Mouse (Mus musculus): ENCODE measurements around the gene Dao. TPM values are rescaled to one million over a fixed set of nuclear protein-coding genes. Genes with fewer than 3 reads are reported as not detected.
A peak's percentile ranks its signal among the peaks of the same experiment; 100 is the strongest.

Dao gene
- polyA plus RNA-seq, 1 experiment from 2014 or later = not detected

DNA sequence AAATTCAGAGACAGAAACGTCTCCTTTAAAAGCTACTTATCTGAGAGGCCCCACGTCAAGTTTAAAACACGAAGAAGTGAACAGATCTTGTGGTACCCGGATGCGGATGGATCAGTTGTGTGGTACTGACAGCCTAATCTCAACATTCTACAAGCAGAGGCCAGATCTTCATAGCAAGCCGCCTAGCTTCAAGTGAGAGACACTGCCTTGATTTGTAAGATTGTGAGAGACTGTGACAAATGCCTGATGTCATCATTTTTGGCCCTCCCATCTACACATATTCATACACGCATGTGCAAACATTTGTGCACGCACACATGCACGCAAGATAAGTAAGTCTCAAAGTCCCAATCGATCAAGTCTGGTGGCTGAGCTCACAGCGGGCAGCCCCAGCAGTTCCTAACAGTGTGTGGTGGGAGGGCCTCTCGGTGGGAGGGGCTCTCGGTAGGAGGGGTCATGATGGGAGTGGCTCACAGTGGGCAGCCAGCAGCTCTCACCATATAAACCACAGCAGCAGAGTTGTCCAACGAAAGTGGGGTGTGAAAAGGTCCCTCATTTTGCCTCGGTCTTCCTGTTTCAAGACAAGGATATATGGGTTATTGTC is 37.9 kb downstream of the Dao start:
- H3K4me2 ChIP-seq = peak overlapping the region; percentile 47; the same call in 1 of the 2 replicates

DNA sequence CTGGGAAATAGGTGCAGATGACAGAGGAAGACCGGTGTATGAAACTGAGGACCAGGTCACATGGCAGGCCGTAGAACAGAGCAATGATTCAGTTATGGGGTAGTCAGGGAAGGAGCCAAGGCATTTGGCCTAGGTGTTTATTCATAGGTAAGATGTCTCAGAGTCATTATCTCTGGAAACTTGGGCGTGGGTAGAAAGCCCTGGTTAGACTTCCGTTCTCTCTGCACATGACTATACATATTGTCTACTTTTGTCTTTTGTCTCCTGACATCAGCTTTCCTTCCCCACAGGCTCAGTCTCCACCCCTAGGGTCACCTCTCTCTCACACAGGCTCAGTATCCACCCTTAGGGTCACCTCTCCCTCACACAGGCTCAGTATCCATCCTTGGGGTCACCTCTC is 40.3 kb downstream of the Dao start:
- no peak overlapping the region for H3K4me3 ChIP-seq (ENCODE audit: low read depth, low read length)
- no peaks in the 10 kb centered on the region for H3K9me3 ChIP-seq (replicated peaks; ENCODE audit: control insufficient read depth, low read length)
- ATAC-seq (replicated peaks; ENCODE audit: insufficient number of reproducible peaks, low FRiP score, low TSS enrichment) = no peak
- 67% methylated on average over 4 of the region's 4 CpGs for WGBS (ENCODE audit: insufficient replicate concordance)
- H3K9ac ChIP-seq (ENCODE audit: low read depth, low read length) = no peak overlapping the region
- H3K27ac ChIP-seq (ENCODE audit: low read depth, low read length) = no peak overlapping the region
- no peaks in the 10 kb centered on the region for H3K36me3 ChIP-seq (ENCODE audit: control insufficient read depth, insufficient read depth, low read length)
- no peak overlapping the region for H3K4me2 ChIP-seq
- peaks cover 16% of the 10 kb centered on the region for H3K4me1 ChIP-seq (ENCODE audit: control insufficient read depth, insufficient read depth, low read length)
- 0 out of 2 replicates have a peak, but pooled peaks cover 3% of the 10 kb centered on the region for H3K27me3 ChIP-seq (ENCODE audit: control insufficient read depth, insufficient read depth, low read length)

More for the DNA sequence above, 37.9 kb downstream of the Dao start:
- Histone ChIP-seq H3K9me3 (replicated peaks; ENCODE audit: control insufficient read depth, low read length) (no peaks in the 10 kb centered on the region), H3K36me3 (ENCODE audit: control insufficient read depth, insufficient read depth, low read length) (no peaks in the 10 kb centered on the region), H3K9ac (ENCODE audit: low read depth, low read length) (no peak overlapping the region), H3K4me3 (ENCODE audit: low read depth, low read length) (no peak overlapping the region), H3K27me3 (ENCODE audit: control insufficient read depth, insufficient read depth, low read length) (no peaks in the 10 kb centered on the region), H3K4me1 (ENCODE audit: control insufficient read depth, insufficient read depth, low read length) (peaks cover 19% of the 10 kb centered on the region), H3K27ac (ENCODE audit: low read depth, low read length) (no peak overlapping the region; the same call in 1 of the 2 replicates)
- ATAC-seq (replicated peaks; ENCODE audit: insufficient number of reproducible peaks, low FRiP score, low TSS enrichment) = no peak; the same call in 1 of the 2 replicates
- WGBS (ENCODE audit: insufficient replicate concordance) = 15% methylated on average over 15 of the region's 15 CpGs

DNA sequence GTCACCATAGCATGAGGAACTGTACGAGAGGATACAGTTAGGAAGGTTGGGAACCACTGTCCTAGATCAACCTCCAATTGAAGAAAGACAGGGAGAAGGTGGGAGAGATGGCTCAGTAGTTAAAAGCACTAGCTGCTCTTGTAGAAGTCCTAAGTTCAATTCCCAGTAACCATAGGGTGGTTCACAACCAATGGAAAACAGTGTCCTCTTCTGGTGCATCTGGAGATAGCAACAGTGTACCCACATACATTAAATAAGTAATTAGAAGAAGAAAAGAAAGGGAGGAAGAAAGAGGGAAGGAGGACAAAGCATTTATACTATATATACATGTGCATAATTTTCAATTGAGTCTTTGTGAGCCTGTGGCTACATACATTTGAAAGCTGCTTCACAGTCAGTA is 41.6 kb downstream of the Dao start:
- WGBS (ENCODE audit: insufficient replicate concordance) = 84% methylated on average over 1 of the region's 1 CpGs

DNA sequence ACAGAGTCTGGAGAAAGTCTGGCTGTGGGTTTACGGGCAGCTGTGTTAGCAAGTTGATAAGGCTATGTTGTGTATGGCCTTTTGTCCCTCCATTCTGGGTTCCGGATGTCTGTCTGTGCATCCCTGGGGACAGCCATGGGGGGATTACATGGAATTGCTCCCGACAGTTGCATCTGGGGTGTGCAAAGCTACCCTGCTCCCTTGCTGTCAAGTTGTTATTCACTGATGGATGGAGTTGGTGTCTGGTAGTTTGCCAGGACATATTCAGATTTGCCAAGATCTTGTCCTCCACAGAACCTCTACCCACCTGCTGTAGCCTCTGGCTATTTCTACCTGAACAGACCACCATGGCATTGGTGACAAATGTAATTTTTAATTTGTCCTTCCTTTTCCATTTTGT is 42.6 kb downstream of the Dao start:
- Histone ChIP-seq H3K4me3 (ENCODE audit: low read depth, low read length) (no peak overlapping the region), H3K36me3 (ENCODE audit: control insufficient read depth, insufficient read depth, low read length) (no peaks in the 10 kb centered on the region), H3K9ac (ENCODE audit: low read depth, low read length) (no peak overlapping the region), H3K9me3 (replicated peaks; ENCODE audit: control insufficient read depth, low read length) (no peaks in the 10 kb centered on the region), H3K27me3 (ENCODE audit: control insufficient read depth, insufficient read depth, low read length) (0 out of 2 replicates have a peak, but pooled peaks cover 3% of the 10 kb centered on the region), H3K27ac (ENCODE audit: low read depth, low read length) (no peak overlapping the region), H3K4me1 (ENCODE audit: control insufficient read depth, insufficient read depth, low read length) (peaks cover 10% of the 10 kb centered on the region), H3K4me2 (no peak overlapping the region)
- WGBS (ENCODE audit: insufficient replicate concordance) = 48% methylated on average over 3 of the region's 3 CpGs
- no peak for ATAC-seq (replicated peaks; ENCODE audit: insufficient number of reproducible peaks, low FRiP score, low TSS enrichment)

More for the DNA sequence above, 41.6 kb downstream of the Dao start:
- ATAC-seq (replicated peaks; ENCODE audit: insufficient number of reproducible peaks, low FRiP score, low TSS enrichment) = no peak
- Histone ChIP-seq H3K27ac (ENCODE audit: low read depth, low read length) (no peak overlapping the region), H3K4me1 (ENCODE audit: control insufficient read depth, insufficient read depth, low read length) (peaks cover 16% of the 10 kb centered on the region), H3K27me3 (ENCODE audit: control insufficient read depth, insufficient read depth, low read length) (0 out of 2 replicates have a peak, but pooled peaks cover 3% of the 10 kb centered on the region), H3K4me3 (ENCODE audit: low read depth, low read length) (no peak overlapping the region), H3K36me3 (ENCODE audit: control insufficient read depth, insufficient read depth, low read length) (no peaks in the 10 kb centered on the region), H3K4me2 (no peak overlapping the region), H3K9ac (ENCODE audit: low read depth, low read length) (no peak overlapping the region), H3K9me3 (replicated peaks; ENCODE audit: control insufficient read depth, low read length) (no peaks in the 10 kb centered on the region)

DNA sequence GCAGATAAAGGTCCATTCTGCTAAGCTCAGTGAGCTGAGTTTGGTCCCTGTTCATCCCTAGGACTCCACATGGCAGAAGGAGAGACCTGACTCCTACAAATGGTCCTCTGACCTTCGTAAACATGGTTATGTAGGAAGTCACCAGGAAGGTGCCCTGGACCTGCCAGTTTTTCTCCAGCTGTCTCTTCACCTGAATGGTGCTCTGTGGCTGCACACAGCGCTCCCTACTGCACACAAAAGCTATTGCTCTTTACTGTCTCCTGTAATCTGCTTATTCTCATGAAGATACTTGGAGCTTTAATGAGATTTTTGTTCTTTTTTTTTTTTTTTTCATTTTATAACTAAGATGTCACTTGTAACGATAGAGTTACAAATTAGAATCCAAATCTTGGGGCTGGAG is 43.1 kb downstream of the Dao start:
- Histone ChIP-seq H3K4me3 (ENCODE audit: low read depth, low read length) (no peak overlapping the region), H3K27ac (ENCODE audit: low read depth, low read length) (no peak overlapping the region), H3K4me2 (no peak overlapping the region), H3K36me3 (ENCODE audit: control insufficient read depth, insufficient read depth, low read length) (no peaks in the 10 kb centered on the region), H3K9me3 (replicated peaks; ENCODE audit: control insufficient read depth, low read length) (no peaks in the 10 kb centered on the region), H3K4me1 (ENCODE audit: control insufficient read depth, insufficient read depth, low read length) (peaks cover 6% of the 10 kb centered on the region), H3K27me3 (ENCODE audit: control insufficient read depth, insufficient read depth, low read length) (0 out of 2 replicates have a peak, but pooled peaks cover 3% of the 10 kb centered on the region), H3K9ac (ENCODE audit: low read depth, low read length) (no peak overlapping the region)
- no peak for ATAC-seq (replicated peaks; ENCODE audit: insufficient number of reproducible peaks, low FRiP score, low TSS enrichment)
- WGBS (ENCODE audit: insufficient replicate concordance) = 45% methylated on average over 3 of the region's 3 CpGs

DNA sequence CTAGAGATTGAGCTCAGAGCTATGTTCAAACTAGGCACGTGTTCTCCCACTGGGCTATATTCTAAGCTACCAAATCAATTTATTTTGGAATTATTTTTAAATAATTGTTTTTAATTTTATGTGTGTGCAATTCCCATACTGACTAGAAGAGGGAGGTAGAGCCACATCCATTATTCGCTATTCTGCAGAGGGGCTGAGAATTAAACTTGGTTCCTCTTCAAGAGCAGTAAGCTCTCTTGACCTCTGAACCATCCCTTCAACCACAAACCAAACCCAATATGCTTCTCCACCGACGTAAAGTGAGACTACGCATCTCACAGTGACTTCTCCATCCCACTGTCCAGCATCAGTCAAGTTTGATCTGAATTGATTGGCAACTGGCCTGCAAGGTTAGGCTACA is 43.7 kb downstream of the Dao start:
- Histone ChIP-seq H3K4me3 (ENCODE audit: low read depth, low read length) (no peak overlapping the region), H3K27me3 (ENCODE audit: control insufficient read depth, insufficient read depth, low read length) (0 out of 2 replicates have a peak, but pooled peaks cover 3% of the 10 kb centered on the region), H3K9me3 (replicated peaks; ENCODE audit: control insufficient read depth, low read length) (no peaks in the 10 kb centered on the region), H3K9ac (ENCODE audit: low read depth, low read length) (no peak overlapping the region), H3K4me2 (no peak overlapping the region), H3K36me3 (ENCODE audit: control insufficient read depth, insufficient read depth, low read length) (no peaks in the 10 kb centered on the region), H3K27ac (ENCODE audit: low read depth, low read length) (no peak overlapping the region), H3K4me1 (ENCODE audit: control insufficient read depth, insufficient read depth, low read length) (0 out of 2 replicates have a peak, but pooled peaks cover under 1% of the 10 kb centered on the region)
- 78% methylated on average over 5 of the region's 5 CpGs for WGBS (ENCODE audit: insufficient replicate concordance)
- ATAC-seq (replicated peaks; ENCODE audit: insufficient number of reproducible peaks, low FRiP score, low TSS enrichment) = no peak

DNA sequence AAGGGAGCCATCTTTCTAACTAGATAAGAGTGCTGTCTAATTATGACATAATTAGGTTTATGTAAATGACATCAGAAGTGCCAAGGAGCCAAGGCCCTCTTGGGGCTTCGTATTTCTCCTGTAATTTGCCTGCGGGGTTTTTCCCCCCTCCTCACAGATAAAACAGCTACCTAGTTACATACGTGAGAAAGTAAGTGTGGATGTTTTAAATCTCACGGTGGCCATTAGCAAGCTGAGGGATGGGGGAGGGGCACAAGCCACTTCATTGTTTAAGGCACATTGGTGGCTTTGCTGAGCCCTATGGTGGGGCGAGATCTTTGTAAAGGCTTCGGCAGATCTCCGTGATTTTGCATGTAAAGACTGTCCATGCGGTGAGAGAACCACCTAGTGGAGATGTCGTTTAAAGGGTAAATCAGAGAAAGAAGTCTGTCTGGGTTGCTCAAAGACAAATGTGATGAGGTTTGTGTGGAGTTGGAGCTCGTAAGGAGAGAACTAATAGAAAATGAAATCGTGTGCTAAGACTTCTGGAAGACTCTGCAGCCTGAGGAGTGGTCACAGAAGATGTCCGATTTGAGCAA is 45.3 kb downstream of the Dao start:
- Histone ChIP-seq H3K4me2 (no peak overlapping the region), H3K27me3 (ENCODE audit: control insufficient read depth, insufficient read depth, low read length) (0 out of 2 replicates have a peak, but pooled peaks cover 3% of the 10 kb centered on the region), H3K4me3 (ENCODE audit: low read depth, low read length) (no peak overlapping the region), H3K36me3 (ENCODE audit: control insufficient read depth, insufficient read depth, low read length) (no peaks in the 10 kb centered on the region), H3K4me1 (ENCODE audit: control insufficient read depth, insufficient read depth, low read length) (peaks cover 3% of the 10 kb centered on the region; the same call in 1 of the 2 replicates), H3K27ac (ENCODE audit: low read depth, low read length) (no peak overlapping the region), H3K9ac (ENCODE audit: low read depth, low read length) (no peak overlapping the region), H3K9me3 (replicated peaks; ENCODE audit: control insufficient read depth, low read length) (no peaks in the 10 kb centered on the region)
- ATAC-seq (replicated peaks; ENCODE audit: insufficient number of reproducible peaks, low FRiP score, low TSS enrichment) = no peak
- WGBS (ENCODE audit: insufficient replicate concordance) = 56% methylated on average over 12 of the region's 12 CpGs

DNA sequence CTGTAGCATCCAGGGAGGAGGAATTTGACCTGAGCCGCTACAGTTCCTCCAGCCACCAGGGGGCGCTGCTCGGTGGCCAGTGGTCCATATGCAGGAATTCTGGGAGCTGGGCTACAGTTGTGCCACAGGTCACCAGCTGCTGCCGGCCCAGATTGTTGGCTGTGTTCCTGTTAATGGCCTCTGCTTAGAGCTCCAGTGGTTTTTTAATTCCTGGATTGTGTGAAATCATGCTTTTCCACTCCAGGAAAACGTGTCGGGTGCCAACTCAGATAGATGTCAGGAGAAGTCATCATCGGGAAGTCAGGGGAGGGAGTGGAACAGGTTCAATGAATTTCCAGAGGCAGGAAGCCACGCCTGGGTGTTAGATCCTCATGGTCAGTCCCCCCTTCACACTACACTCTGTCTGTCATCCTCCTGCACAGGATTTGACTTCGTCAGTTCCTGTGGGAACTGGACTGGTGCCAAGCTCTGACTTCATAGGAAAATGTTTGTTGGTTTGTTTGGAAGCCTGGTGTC is 48.8 kb downstream of the Dao start:
- Histone ChIP-seq H3K36me3 (ENCODE audit: control insufficient read depth, insufficient read depth, low read length) (no peaks in the 10 kb centered on the region), H3K27me3 (ENCODE audit: control insufficient read depth, insufficient read depth, low read length) (0 out of 2 replicates have a peak, but pooled peaks cover 3% of the 10 kb centered on the region), H3K27ac (ENCODE audit: low read depth, low read length) (peak overlapping the region; percentile 57), H3K9ac (ENCODE audit: low read depth, low read length) (no peak overlapping the region), H3K4me2 (peak overlapping the region; percentile 49), H3K4me1 (ENCODE audit: control insufficient read depth, insufficient read depth, low read length) (peaks cover 3% of the 10 kb centered on the region; the same call in 1 of the 2 replicates), H3K4me3 (ENCODE audit: low read depth, low read length) (no peak overlapping the region), H3K9me3 (replicated peaks; ENCODE audit: control insufficient read depth, low read length) (no peaks in the 10 kb centered on the region)
- ATAC-seq (replicated peaks; ENCODE audit: insufficient number of reproducible peaks, low FRiP score, low TSS enrichment) = no peak; the same call in 1 of the 2 replicates
- WGBS (ENCODE audit: insufficient replicate concordance) = 23% methylated on average over 9 of the region's 9 CpGs

Data from heart, embryonic 11.5 days (tissue).